Mouse (Mus musculus) urinary bladder, adult 18-20 months (tissue): ENCODE results near the gene Slamf8.

Experiments
- DNase-seq, 2 experiments: peaks; one replicate each; pipeline ENCODE4 v3.0.0; 2022; ENCODE audit warnings: low spot score in 2 of 2, mixed read lengths in 2 of 2

Gene Slamf8

DNA sequence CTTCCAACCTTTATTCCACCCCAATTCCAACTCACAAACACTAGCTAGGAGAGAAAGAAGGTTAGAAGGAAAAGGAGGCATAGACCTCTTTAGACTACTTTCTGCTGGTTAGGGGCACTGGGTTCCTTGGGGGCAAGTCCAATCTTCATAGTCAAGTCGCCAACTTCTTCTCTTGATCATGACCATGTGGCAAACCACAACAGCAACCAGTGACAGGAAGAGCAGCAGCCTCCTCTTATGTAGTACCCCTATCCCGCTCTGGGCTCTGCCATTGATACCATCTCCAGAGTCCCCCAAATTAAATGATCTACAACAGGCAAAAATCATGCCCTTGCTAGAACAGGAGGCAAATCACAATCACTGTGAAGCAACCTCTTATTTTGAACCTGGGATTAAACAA lies 3.6 kb upstream of the Slamf8 start:
- DNase-seq = no peak

DNA sequence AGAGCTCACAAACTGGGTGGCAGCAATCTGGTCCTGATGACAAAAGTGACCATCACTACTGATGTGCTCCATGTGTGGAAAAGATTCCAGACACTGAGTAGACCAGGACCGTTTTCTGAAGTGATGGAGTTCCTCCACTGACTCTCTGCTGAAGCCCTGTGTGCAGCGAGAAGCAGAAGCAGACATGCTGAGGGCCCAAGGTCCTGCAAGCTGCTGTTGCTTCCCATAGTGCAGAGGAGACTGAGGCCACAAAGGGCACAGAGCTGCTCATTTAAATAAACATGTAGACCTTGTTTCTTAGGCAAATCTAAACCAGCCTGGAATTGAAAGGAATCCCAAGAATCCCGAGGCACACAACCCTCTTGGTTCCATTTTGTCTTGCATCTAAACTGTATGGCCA lies 3.0 kb upstream of the Slamf8 start:
- DNase-seq = no peak

DNA sequence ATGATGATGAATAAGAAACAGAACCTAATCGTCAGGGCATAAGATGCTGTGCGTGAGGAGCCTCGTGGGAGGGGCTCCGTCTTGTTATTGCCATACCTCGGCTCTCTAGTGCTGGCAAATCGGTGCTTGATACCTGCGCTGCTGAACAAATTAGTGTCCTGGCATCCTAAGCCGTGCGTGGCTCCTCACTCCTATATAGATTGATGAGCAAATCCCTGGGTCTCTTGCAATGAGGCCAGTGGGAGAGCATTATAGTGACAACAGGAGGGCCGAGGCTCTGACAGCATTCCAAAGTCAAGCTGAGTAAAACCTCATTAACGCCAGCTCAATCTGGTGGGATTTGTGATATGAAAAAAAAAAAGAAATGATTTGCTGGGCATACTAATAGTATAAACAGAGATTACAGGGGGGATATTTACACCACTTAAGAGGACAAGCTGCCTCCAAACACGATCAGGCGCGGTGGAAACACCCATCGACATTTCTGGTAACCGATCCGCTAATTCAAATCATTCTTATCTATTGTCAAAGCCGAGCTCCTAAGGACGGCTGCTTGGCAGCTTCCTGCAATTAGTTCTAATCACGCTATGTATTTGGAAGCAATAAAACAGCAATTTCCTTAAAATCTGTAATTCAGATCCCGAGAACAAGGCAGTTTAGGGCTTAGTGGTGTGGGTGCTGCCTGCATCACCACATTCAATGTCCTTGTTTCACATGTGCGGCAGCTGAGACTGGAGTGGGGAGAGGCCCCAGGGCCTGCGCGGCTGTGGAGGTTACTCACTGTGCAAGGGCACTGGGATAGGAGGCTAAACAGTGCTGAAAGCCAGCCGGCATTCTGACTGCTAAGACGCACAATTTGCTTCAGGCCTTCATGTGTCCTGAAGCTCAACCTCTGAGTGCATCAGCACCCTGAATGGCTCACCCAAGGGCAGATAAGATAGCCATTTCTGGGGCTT lies 4.5 kb downstream of the Slamf8 start:
- DNase-seq = no peak

DNA sequence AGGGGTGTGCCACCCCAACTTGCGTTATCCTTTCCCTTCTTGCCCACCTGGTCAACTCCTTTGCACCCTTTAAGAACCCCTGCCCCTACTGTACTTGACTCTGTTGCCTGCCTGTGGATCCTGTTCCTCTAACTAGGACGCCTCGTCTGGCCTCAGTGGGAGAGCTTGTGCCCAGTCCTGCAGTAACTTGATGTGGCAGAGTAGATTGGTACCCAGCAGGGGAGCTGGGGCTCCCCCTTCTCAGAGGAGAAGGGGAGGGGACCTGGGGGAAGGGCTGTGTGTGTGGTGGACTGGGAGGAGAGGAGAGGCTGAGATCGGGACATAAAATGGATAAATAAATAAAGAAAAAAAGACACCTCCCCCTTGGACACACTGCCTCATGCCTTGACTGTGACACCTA lies 5.3 kb downstream of the Slamf8 start:
- DNase-seq = no peak

DNA sequence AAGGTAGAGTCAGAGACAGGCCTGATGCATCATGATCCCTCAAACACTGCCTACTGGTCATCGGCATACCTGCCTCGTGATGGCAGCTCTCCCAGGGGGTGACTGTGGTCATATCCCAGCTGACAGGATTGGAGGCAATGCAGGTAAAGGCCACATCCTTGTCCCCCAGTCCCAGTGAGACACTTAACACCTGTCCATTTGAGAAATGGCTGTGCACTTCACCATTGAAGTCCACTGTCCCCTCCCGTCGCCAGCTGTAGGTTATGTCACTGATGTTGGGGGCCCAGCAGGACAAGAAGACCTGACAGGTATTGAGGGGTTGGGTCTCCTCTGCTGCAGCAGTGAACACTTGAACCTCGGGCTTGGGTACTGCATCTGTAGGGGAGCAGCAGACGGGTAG lies 6.1 kb downstream of the Slamf8 start:
- DNase-seq = no peak

DNA sequence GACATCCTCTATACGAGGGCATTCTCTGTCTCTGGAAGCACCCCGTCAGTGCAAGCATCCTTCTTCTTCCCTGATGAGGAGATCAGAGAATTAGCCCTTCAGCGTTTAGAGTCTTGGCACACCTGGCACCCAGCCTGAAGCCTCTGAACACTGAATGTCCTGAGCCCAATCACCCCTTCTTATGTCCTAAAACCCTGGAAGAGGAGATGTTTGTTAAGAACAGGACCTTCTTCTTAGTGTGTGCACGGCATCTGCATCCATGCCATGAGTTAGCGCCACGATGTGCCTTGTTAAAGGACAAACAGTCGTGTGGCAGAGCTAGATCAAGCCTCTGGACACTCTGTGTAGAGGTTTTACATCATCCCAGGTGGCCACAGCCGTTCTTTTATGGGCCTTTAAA lies 7.9 kb downstream of the Slamf8 start:
- DNase-seq = no peak

DNA sequence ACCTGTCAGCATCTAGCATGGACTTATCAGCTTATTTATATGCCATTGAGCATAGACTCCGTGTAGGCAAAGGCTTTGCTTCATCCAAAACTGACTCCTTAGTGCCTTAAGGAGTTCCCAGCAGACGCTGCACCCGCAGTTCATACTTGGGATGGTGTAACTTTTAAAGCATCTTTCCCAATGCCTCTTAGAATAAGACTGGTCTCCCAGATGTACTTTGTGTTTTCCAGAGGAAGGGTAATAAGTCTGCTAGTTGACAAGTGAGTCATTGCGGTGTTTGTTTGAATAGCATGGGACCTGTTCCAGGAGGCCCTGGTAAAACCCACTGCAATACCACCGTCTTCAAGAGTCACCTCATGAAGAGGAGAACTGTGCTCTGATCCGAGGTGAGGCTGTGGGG lies 10.3 kb downstream of the Slamf8 start:
- no peak for DNase-seq

DNA sequence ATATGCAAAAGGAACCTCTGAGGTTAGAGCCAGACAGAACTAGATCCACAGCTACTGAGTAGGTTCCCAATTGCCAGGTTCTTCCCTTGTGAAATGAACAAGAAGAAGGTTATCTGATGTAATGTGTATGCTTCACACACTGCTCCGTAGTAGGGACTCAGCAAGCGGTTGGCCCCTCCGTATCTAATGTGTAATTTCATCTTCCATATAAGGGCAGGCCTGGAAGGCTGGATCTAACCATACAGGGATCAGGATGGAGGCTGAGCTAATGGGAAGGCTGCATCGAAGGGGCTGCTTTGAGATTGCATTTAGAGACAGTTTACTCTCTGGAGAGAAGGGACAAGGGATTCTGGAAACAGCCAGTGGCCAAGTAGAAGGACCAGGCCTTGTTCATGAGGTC lies 22.6 kb downstream of the Slamf8 start:
- no peak for DNase-seq

DNA sequence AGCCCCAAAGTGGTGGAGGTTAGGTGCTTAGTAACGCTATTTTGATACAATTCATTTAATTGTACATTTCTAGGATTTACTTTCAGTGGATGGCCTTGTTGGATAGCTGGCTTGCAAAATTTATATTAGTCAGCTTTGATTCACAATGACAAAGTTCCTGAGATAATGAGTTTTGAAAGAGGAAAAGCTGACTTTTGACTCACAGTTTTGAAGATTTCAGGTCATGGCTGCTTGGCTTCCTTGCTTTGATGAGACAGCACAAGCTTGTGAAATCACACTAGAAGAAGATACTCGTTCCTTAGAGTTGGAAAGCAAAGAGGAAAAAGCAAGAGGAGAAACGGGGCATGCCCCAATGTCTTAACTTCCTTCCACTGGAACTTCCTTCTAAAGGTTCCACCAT lies 24.2 kb downstream of the Slamf8 start:
- DNase-seq = no peak

DNA sequence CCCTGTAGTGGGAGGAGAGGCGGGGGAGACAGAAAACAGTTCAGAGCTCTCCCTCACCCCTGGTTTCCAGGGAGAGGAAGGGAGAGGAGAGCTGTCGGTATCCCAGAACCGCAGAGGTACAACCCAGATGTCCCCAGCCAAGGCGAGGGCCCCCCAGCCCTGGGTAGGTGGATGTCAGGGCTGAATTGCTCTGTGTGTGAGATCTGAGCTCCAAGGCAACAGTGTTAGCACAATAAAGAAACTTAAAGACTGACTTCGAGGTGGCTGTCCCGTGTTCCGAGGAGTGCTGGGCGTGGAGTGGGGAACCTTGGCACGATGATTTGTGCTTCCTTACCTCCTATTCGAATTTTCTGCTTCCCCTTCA lies 26.9 kb downstream of the Slamf8 start:
- DNase-seq = no peak

DNA sequence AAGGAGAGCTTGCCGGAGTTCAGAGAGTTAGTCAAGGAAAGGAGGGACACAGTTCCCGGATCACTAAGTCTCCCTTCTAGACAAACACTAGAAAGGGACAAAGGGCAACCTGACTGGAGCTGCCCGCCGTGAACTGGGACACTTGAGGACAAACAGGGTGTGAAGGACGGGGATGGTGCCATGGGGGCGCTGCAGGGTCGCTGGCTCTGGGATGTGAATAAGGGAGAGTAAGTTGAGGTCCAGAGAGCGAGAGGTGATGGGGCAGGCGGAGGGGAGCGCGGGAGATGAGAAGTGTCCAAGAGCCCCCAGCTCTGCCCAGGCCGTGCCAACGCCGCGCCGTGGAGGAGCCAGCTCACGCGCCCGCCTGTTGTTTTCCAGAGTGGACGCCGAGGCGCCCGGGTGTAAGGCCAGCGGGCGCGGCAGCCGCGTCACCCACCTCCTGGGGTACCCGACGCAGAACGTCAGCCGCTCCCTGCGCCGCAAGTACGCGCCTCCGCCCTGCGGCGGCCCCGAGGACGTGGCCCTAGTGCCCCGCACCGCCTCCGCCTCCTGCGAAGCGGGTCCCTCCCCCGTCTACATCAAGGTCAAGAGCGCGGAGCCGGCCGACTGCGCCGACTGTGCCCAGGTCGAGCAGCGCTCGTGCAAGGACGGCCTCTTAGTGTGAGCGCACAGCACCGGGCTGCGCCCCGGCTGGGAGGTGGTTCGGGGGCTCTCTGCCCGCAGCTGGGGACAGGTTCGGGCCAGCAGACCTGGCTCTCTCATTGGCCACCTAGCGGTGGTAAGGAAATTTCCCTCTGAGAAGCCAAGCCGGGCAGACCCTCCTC lies 27.5 kb downstream of the Slamf8 start:
- peak; percentile 67 to 89 for DNase-seq

DNA sequence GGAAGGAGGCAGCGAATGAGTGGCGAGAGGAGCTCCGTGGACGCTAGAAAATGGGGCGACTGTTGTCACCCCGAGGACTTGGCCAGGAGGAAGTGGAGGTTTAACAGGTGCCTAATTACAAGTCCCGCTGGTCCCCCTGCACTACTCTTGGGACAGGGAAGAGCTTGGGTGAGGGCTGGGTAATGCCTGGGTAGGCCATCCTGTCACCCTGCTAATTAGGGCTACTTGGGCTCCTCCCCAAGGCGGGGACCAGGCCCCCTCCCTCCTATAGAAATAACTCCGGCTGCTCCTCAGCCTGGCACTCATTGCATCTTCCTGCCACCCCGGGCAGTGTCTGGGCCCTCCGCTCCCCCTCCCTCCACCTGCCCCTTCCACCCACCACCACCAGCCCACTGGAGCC lies 34.7 kb downstream of the Slamf8 start, which contains the start of gene Vsig8:
Vsig8 (plus strand) TSS at position 301 of the 400 bp plus-strand sequence.
- no peak for DNase-seq

DNA sequence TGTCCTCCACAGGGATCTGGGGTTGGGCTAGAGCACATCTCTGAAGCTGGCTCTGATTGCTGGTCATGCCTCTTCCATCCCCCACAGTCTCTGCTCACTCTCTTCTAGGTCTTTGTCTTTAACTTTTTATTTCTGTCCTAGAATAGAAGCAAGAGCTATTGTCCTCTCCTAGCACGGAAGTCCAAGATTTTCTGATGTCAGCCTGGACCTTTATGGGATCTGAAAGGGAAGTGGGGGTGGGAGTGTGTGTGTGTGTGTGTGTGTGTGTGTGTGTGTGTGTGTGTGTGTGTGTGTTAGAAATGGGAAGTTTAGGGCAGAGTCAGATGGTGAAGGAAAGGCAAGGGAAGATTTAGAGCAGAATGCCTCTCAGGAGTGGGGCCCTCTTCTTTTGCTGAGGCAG lies 37.7 kb downstream of the Slamf8 start:
- no peak for DNase-seq

DNA sequence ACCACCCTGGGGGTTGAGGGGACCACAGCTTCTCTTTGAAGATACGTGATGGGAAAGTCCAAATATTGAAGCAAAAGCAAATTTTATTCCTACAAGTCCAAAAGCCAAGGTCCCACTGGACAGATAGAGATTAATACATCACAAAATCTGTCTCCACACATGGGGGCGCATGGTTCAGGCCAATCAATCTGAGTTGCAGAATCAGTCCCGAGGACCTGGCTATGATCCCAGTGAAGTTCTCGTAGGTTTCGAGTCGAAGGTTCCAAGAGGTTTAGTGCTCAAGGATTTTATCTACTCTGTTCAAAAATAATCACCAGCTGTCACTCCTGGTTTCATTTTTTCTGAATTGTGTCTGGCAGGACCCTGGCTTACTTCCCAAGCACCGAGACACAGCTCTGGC lies 39.4 kb downstream of the Slamf8 start:
- no peak for DNase-seq

DNA sequence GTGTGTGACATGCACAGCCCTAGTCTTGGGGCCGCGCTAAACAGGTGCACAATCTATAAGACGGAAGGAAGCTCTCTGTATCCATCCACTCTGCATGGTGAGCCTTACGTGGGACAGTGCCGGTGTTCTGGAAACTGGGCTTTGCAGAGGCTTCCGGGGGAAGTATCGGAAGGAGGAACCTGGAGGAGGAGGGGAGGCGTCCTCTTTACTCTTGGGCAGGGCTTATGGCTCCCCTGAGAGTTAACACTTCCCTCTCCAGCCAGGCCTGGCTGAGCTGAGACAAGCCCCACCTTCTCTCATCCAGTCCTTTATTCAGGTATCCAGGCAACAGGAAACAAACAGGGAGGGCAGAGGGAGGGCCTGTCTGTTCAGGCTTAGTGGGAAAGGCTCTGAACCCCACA lies 39.8 kb downstream of the Slamf8 start:
- DNase-seq = peak in 1 of 2 experiments; percentile 59

DNA sequence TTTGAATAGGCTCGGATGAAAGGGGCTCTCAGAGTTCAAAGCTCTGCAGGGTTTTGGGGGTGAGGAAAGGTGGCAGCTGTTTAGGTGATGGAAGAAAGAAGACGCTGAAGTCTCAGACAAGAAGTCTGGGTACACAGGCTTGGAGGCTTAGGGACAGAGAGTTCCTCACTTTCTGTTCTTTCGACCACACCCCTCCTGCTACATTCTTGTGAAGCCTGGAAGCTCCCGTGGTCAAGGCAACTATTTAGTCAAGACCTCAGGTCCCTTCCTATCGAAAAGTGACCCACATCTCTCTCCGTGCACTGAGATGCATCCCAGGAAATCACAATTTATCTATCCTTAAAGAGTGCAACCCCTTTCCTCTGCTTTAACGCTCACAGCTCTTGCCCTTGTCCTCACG lies 40.7 kb downstream of the Slamf8 start:
- DNase-seq = no peak

DNA sequence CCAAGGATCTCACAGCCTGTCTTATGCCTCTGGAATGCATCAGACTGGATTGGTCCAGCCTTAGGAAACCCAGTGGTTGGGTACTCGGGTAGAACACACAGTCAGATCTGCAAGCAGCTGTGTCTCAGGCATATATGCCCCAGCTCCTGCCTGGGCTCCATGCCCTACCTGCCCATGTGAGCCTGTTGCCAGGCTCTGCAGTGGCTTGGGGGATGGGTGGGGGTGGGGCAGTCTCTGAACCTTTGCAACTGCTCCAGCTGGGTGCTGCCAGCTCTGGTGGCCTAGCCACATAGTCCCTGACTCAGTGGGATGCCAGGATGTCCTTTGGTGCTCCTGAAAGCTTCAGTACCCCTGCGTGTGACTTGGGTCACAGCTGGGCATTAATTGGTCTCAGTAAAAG lies 41.1 kb downstream of the Slamf8 start:
- DNase-seq = no peak

DNA sequence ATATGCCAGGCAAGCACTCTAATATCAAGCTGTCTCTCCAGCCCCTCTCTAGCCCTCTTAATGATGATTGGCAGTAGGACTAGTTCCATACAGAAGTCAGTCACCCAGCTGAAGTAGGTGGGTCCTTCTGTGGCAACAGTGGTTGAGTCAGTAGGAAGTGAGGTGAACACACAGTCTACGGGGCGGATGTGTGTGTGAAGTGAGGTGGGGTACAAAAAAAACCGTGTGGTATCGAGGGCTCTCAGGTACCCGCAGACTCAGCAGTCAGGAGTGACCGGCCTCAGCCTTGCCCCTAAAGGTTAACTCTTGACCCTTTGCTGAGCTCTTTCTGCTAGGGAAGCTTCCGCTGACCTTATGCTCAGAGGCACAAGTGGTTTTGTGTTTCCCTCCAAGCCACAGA lies 41.9 kb downstream of the Slamf8 start:
- no peak for DNase-seq

DNA sequence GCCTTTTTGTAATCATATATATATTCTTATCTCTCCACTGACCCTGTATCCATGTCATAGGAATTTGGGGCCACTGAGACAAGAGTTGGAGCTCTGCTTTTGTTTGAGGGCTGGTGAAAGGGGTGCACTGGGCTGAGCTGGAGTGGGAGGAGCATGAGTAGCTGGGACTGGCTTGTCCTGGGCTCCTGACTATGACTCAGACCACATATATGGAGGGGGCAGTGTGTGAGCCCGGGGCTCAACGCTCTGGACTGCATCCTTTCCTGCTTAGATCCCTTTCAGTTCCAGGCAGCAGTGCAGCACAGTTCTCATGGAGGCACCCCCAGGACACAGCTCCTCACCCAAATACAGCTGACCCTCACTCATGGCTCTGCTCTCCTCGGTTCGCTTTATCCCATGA lies 44.3 kb downstream of the Slamf8 start:
- DNase-seq = no peak

DNA sequence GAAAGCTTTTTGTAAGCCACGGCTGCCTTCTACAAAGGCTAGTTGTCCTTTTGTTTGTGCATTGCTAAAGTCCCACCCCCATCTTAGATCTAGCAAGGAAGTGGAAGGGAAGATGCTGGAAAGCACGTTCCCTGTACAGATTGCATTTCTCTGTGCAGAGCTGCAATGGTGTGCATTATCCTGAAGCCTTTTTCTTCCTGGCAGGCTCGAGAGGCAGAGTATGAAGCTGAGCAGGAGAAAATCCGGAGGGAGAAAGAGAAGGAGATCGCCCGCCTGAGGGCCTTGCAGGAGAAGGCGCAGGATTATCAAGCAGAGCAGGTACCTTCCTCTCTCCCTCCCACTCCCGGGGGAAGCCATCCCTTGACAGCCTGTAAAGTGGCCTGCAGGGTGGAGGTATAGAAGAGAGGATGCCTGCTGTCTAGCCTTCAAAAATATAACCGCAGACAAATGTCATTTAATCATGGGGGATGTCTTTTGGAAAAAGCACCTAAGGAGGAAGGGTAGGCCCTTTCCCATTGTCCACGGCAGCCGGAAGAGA lies 50.0 kb downstream of the Slamf8 start:
- DNase-seq = no peak

DNA sequence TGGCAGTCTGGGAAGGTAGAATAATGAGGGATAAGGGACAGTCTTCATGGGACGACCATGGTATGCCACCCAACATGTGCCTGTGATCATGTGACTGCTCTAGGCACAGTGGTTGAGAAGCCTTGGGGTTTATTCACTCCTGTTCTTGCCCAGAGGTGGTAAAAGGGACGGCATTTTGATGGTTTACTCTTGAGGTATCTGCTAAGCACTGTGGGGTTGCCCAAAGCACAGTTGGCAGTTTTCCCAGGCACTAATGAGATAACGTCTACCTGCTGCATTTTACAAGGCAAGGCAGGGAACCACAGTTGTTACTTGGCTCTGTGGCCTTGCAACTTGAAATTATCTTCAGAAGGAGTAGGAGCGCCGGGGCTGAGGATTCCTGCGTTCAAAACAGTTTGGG lies 50.5 kb downstream of the Slamf8 start:
- peak in 1 of 2 experiments; percentile 45 for DNase-seq

DNA sequence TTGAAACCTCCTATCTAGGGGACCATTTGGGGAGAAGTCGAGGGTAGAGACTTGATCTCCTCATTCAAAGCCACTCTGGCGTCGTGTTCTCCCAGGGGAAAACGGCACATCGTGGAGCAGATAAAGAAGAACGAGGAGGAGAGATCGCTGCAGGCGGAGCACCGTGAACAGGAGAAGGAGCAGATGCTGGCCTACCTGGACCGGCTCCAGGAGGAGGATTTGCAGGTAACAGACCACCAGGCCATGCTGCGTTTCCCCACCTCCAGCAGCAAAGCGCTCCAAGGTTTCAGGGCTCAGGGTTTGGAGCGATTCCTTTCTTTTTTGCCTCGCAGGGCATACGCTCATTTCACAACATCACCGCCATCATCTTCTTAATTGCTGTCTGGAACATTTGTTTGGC lies 55.3 kb downstream of the Slamf8 start:
- DNase-seq = no peak

DNA sequence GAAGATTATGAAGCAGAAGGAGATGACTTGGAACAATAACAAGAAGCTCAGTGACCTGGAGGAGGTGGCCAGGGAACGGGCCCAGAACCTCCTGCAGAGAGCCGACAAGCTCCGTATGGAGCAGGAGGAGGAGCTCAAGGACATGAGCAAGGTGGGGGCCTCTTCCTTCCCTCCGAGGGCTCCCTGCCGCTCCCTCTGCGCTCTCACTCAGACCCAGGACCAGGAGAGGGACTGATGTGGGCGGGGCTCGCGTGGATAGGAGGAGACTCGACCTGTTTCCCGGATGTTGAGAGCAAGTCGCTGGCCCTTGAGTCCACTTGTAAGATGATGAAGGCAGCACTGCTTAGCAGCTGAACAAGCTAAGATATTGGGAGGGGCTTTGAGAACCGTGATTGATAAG lies 57.8 kb downstream of the Slamf8 start:
- DNase-seq = peak in 1 of 2 experiments; percentile 55
